ENCODE assay signal across 9 mouse cellular contexts in the genomic region with DNA sequence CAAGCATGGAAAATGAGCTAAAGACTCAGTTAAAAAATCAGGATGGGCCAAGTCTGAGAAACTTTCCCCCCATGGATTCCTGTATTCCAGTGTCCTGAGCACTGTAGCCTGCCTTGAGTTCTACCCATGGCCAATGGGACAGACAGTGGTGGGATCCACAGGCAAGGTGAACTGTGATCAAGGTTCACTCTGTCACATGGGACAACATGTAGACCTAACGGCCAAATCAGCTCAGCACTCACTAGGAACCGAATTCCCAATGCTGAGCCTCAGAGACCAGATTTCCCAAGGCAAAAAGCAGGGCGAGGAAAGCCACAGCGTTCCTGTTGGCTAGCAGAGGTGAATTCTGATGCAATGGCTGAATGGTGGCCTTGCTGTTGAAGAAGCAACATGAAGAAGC.
"Had no signal": no experiment of that assay in that cellular context is flagged by ENCODE, and none has a peak within 500 bp of the region (broad histone marks: within the 10 kb centered on the region; RNA-seq: fewer than 3 reads in every experiment).

No protein-coding gene starts in this region.

- H3K4me2 ChIP-seq: limb, embryonic 15.5 days; neural tube, embryonic 12.5 days had no signal

- H3K9me3 ChIP-seq: limb, embryonic 15.5 days; neural tube, embryonic 12.5 days had no signal

- H3K27me3 ChIP-seq: limb, embryonic 15.5 days; neural tube, embryonic 12.5 days had no signal

- H3K4me1 ChIP-seq: limb, embryonic 15.5 days; neural tube, embryonic 12.5 days had no signal

- H3K4me3 ChIP-seq: left cerebral cortex, adult 2 months; limb, embryonic 15.5 days; neural tube, embryonic 12.5 days had no signal

- ATAC-seq: intestine, postnatal 0 days had no signal

- DNase-seq: lung, adult 2 months; lung, postnatal 36 days; midbrain, embryonic 14.5 days; thymus, postnatal 4 days had no signal

- H3K9ac ChIP-seq: limb, embryonic 15.5 days; neural tube, embryonic 12.5 days had no signal

- H3K27ac ChIP-seq: left cerebral cortex, adult 2 months; limb, embryonic 15.5 days; neural tube, embryonic 12.5 days; stomach, postnatal 0 days had no signal
